Mouse (Mus musculus) intestine, embryonic 15.5 days (tissue): ENCODE results near the gene Ap4s1. TPM values are rescaled to one million over a fixed set of nuclear protein-coding genes. Genes with fewer than 3 reads are reported as not detected.

Experiments
- ATAC-seq: fragments of 200-750 bp; cut with Nextera tagmentation; 2 replicates; pipeline ENCODE4 v1.8.0; 2017; ENCODE audit warnings: moderate TSS enrichment, moderate library complexity
- H3K27ac ChIP-seq: fragments of 300-500 bp; sonication (generic); 2 replicates; pipeline ENCODE4 v1.5.1; 2015; ENCODE audit warnings: mild to moderate bottlenecking, inconsistent platforms
- H3K27me3 ChIP-seq: fragments of 300-500 bp; sonication (generic); replicated peaks from 2 replicates; pipeline ENCODE4 v1.6.1; 2015; ENCODE audit warnings: inconsistent platforms
- H3K36me3 ChIP-seq: fragments of 300-500 bp; sonication (generic); 2 replicates; pipeline ENCODE4 v1.6.1; 2015; ENCODE audit warnings: inconsistent platforms
- H3K4me1 ChIP-seq: fragments of 300-500 bp; sonication (generic); replicated peaks from 2 replicates; pipeline ENCODE4 v1.6.1; 2015; ENCODE audit warnings: inconsistent platforms
- H3K4me2 ChIP-seq: fragments of 300-500 bp; sonication (generic); replicated peaks from 2 replicates; pipeline ENCODE4 v1.6.1; 2015; ENCODE audit warnings: mild to moderate bottlenecking, inconsistent platforms
- H3K4me3 ChIP-seq: fragments of 300-500 bp; sonication (generic); replicated peaks from 2 replicates; pipeline ENCODE4 v1.5.1; 2015; ENCODE audit warnings: inconsistent platforms
- H3K9ac ChIP-seq: fragments of 300-500 bp; sonication (generic); 2 replicates; pipeline ENCODE4 v1.6.1; 2015; ENCODE audit warnings: inconsistent platforms
- H3K9me3 ChIP-seq: fragments of 300-500 bp; sonication (generic); 2 replicates; pipeline ENCODE4 v1.6.1; 2016; ENCODE audit warnings: inconsistent platforms
- WGBS: fragments of 180-500 bp; shearing (Covaris S2); methylation state at CpG from one replicate; pipeline ENCODE4 v1.1.7; 2015; 5-methylcytosine and 5-hydroxymethylcytosine counted together
- polyA plus RNA-seq: library from polyadenylated mRNA; unstranded; fragments of >200 nt; fragmentation: Nextera tagmentation; extraction: Ambion mirVana; gene quantifications from 2 replicates; pipeline ENCODE4 v1.2.1, GENCODE M21; 2015

Ap4s1 gene
- polyA plus RNA-seq, 1 experiment from 2014 or later = 26.9 TPM

GRCm38 (mm10) chr12:51744957-51745356 lies 54.1 kb downstream of the Ap4s1 start:
- ATAC-seq = no peak
- WGBS = 50% methylated on average over 6 of the region's 6 CpGs
- Histone ChIP-seq H3K27me3 (no peaks in the 10 kb centered on the region), H3K36me3 (peaks cover 40% of the 10 kb centered on the region), H3K27ac (no peak overlapping the region), H3K4me2 (no peak overlapping the region), H3K9me3 (no peaks in the 10 kb centered on the region), H3K9ac (no peak overlapping the region), H3K4me3 (no peak overlapping the region), H3K4me1 (no peaks in the 10 kb centered on the region)

GRCm38 (mm10) chr12:51747348-51747747 lies 56.5 kb downstream of the Ap4s1 start:
- Histone ChIP-seq H3K9me3 (no peaks in the 10 kb centered on the region), H3K27me3 (no peaks in the 10 kb centered on the region), H3K4me2 (no peak overlapping the region), H3K9ac (no peak overlapping the region), H3K4me1 (no peaks in the 10 kb centered on the region), H3K27ac (no peak overlapping the region), H3K4me3 (no peak overlapping the region), H3K36me3 (peaks cover 51% of the 10 kb centered on the region)
- 79% methylated on average over 2 of the region's 2 CpGs for WGBS
- ATAC-seq = no peak

DNA sequence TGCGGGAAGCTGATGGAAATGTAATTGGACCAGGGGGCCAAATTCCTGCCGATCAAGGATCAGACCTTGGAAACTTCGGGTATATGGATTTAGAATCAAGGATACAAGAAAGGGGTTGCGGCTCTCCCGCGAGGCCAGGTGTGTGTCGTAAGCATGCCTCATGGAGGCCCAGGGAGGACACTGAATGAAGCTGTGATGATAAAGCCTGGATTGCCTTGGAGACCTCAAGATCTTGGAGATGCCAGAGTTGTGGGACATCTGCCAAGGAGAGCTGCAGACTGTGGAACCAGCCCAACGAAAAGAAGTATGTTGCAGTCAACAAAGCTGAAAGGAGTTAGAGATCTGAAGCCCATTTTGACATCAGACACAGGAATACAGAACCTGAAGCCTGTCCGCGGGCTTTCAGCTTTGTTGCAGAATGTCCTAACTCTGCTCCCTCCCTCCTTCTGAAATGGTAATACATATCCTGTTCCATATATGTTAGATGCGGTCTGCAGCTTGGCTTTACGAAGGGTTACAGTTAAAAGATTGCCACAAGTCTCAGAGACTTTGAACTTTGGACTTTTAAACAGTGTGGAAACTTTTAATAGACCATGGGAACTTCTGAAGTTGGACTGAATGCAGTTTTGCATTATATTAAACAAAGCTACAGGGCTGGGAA lies 65.2 kb downstream of the Ap4s1 start:
- 91% methylated on average over 12 of the region's 12 CpGs for WGBS
- H3K4me2 ChIP-seq = no peak overlapping the region
- peak; percentile 82 for ATAC-seq

DNA sequence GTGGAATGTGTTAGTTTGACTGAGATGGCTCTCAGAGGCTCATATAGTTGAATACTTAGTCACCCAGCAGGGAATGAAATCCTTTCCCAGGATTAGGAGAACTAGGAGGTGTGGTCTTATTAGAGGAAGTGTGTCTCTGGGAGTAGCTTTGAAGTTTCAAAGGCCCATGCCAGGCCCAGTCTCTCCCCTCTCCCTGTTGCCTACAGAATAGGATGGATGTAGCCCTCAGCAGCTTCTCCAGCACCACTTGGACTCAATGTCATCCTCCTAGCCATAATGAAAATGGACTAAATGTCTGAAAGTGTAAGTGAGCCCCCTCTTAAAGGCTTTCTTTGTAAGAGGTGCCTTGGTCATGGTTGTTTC lies 65.7 kb downstream of the Ap4s1 start:
- Histone ChIP-seq H3K4me3 (no peak overlapping the region), H3K27ac (0 out of 2 replicates have a peak overlapping the region, but pooled peaks have one; percentile 32), H3K36me3 (peaks cover 19% of the 10 kb centered on the region), H3K9ac (no peak overlapping the region), H3K4me1 (0 out of 2 replicates have a peak, but pooled peaks cover 3% of the 10 kb centered on the region), H3K4me2 (no peak overlapping the region), H3K9me3 (no peaks in the 10 kb centered on the region), H3K27me3 (no peaks in the 10 kb centered on the region)
- ATAC-seq = peak; percentile 75

More for the DNA sequence above, 65.2 kb downstream of the Ap4s1 start:
- Histone ChIP-seq H3K4me1 (0 out of 2 replicates have a peak, but pooled peaks cover 3% of the 10 kb centered on the region), H3K4me3 (no peak overlapping the region), H3K27me3 (no peaks in the 10 kb centered on the region), H3K36me3 (peaks cover 24% of the 10 kb centered on the region), H3K9ac (no peak overlapping the region), H3K9me3 (no peaks in the 10 kb centered on the region), H3K27ac (no peak overlapping the region)

GRCm38 (mm10) chr12:51759374-51759773 lies 68.5 kb downstream of the Ap4s1 start:
- Histone ChIP-seq H3K4me1 (0 out of 2 replicates have a peak, but pooled peaks cover 3% of the 10 kb centered on the region), H3K9me3 (no peaks in the 10 kb centered on the region), H3K4me3 (no peak overlapping the region), H3K36me3 (peaks cover 19% of the 10 kb centered on the region), H3K9ac (no peak overlapping the region), H3K27ac (no peak overlapping the region), H3K27me3 (no peaks in the 10 kb centered on the region), H3K4me2 (no peak overlapping the region)
- 86% methylated on average over 3 of the region's 3 CpGs for WGBS
- ATAC-seq = peak; percentile 26; the same call in 1 of the 2 replicates

DNA sequence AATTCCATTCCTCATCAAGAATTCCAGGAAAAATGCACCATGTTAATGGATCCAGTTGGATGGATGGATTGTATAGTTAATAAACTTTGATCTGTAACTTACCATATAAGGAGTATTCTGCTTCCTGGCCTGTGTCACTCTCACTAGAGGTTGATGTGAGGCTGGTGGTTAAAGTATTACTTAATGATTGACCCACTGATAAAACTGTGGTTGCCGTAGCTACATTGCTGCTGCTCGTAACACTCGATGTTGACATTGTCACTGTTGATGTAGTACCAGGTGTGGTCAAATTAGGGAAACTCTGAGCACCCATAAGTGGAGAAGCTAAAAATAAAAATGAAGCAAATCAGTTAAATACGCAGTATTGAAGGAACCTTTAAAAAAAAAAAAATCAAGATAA lies 76.6 kb downstream of the Ap4s1 start:
- peaks cover 31% of the 10 kb centered on the region for H3K36me3 ChIP-seq
- H3K27me3 ChIP-seq = no peaks in the 10 kb centered on the region
- no peak overlapping the region for H3K27ac ChIP-seq
- WGBS = 72% methylated on average over 4 of the region's 4 CpGs
- peak; percentile 77 for ATAC-seq
- H3K4me3 ChIP-seq = no peak overlapping the region
- H3K4me1 ChIP-seq = no peaks in the 10 kb centered on the region
- no peak overlapping the region for H3K4me2 ChIP-seq
- H3K9me3 ChIP-seq = no peaks in the 10 kb centered on the region
- H3K9ac ChIP-seq = no peak overlapping the region

DNA sequence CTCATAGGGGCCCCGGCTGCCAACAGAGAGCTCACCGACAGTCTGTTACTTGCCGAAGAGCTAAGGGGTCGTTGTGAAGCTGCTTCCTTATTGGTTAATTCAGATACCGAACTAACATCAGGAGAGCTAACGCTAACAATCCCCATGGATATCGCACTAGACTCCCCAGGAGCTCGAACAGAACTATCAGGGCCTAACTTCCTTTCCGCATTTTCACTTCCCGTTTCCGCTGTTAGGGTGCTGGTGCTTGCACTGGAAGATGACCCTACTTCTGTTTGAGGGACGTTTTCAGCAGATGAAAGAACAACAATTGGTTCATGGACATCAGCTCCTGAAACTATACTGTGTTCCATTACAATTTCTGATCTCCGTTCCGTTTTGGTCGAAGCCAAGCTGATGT lies 77.9 kb downstream of the Ap4s1 start:
- no peak for ATAC-seq
- Histone ChIP-seq H3K36me3 (peaks cover 28% of the 10 kb centered on the region), H3K4me3 (no peak overlapping the region), H3K9me3 (no peaks in the 10 kb centered on the region), H3K27ac (no peak overlapping the region), H3K4me2 (no peak overlapping the region), H3K4me1 (no peaks in the 10 kb centered on the region), H3K27me3 (no peaks in the 10 kb centered on the region), H3K9ac (no peak overlapping the region)
- 94% methylated on average over 15 of the region's 15 CpGs for WGBS

GRCm38 (mm10) chr12:51784842-51785241 lies 94.0 kb downstream of the Ap4s1 start:
- no peak for ATAC-seq
- H3K9me3 ChIP-seq = no peaks in the 10 kb centered on the region
- H3K36me3 ChIP-seq = peaks cover 24% of the 10 kb centered on the region
- H3K27ac ChIP-seq = no peak overlapping the region
- WGBS = 92% methylated on average over 7 of the region's 7 CpGs
- H3K4me3 ChIP-seq = no peak overlapping the region
- H3K27me3 ChIP-seq = no peaks in the 10 kb centered on the region
- no peaks in the 10 kb centered on the region for H3K4me1 ChIP-seq
- H3K9ac ChIP-seq = no peak overlapping the region
- no peak overlapping the region for H3K4me2 ChIP-seq

Other genes with a start within 250 kb of the Ap4s1 start
- gene Coch, start 97.7 kb upstream of the Ap4s1 start, polyA plus RNA-seq = 0.89 and 0.93 TPM in 2 replicates
- gene Strn3, start 864 bp downstream of the Ap4s1 start, polyA plus RNA-seq = 32.8 TPM in 2 replicates
- gene Hectd1, start 138.5 kb downstream of the Ap4s1 start, polyA plus RNA-seq = 31.1 and 32.2 TPM in 2 replicates